Mouse (Mus musculus) intestine, postnatal 0 days (tissue): ENCODE measurements around the gene Gm19345. TPM values are rescaled to one million over a fixed set of nuclear protein-coding genes. Genes with fewer than 3 reads are reported as not detected.
A peak's percentile ranks its signal among the peaks of the same experiment; 100 is the strongest.

Source experiments
- ATAC-seq: fragments of 200-750 bp; cut with Nextera tagmentation; 2 replicates; pipeline ENCODE4 v1.8.0; 2017; ENCODE audit warnings: mild to moderate bottlenecking, moderate TSS enrichment, moderate library complexity
- H3K27ac ChIP-seq: fragments of 300-500 bp; sonication (generic); 2 replicates; pipeline ENCODE4 v1.5.1; 2014; ENCODE audit warnings: mild to moderate bottlenecking, low read depth, low read length, moderate library complexity
- H3K27me3 ChIP-seq: fragments of 300-500 bp; sonication (generic); replicated peaks from 2 replicates; pipeline ENCODE4 v1.6.1; 2014; ENCODE audit warnings: low read length, mixed read lengths; ENCODE audit not compliant: control insufficient read depth, insufficient read depth
- H3K36me3 ChIP-seq: fragments of 300-500 bp; sonication (generic); 2 replicates; pipeline ENCODE4 v1.6.1; 2014; ENCODE audit warnings: mild to moderate bottlenecking, moderate library complexity; ENCODE audit not compliant: control insufficient read depth, insufficient read depth
- H3K4me1 ChIP-seq: fragments of 300-500 bp; sonication (generic); replicated peaks from 2 replicates; pipeline ENCODE4 v1.6.1; 2014; ENCODE audit warnings: antibody characterized with exemption, low read length, mixed read lengths; ENCODE audit not compliant: control insufficient read depth, insufficient read depth
- H3K4me2 ChIP-seq: fragments of 300-500 bp; sonication (generic); replicated peaks from 2 replicates; pipeline ENCODE4 v1.6.1; 2014; ENCODE audit warnings: low read depth, mild to moderate bottlenecking, moderate library complexity
- H3K4me3 ChIP-seq: fragments of 300-500 bp; sonication (generic); 2 replicates; pipeline ENCODE4 v1.5.1; 2014; ENCODE audit warnings: low read depth, low read length
- H3K9ac ChIP-seq: fragments of 300-500 bp; sonication (generic); 2 replicates; pipeline ENCODE4 v1.6.1; 2014; ENCODE audit warnings: mild to moderate bottlenecking, low read depth, low read length
- H3K9me3 ChIP-seq: fragments of 300-500 bp; sonication (generic); 2 replicates; pipeline ENCODE4 v1.6.1; 2016; ENCODE audit warnings: mixed run types; ENCODE audit not compliant: control insufficient read depth
- CTCF ChIP-seq: sonication (generic); IDR thresholded peaks from 2 replicates; pipeline ENCODE4 v1.5.1; 2016; ENCODE audit warnings: low read depth, mild to moderate bottlenecking, control low read depth, antibody characterized with exemption, moderate library complexity
- WGBS: fragments of 180-500 bp; shearing (Covaris S2); extraction: QIAGEN DNeasy Blood & Tissue Kit; methylation state at CpG from one replicate; pipeline ENCODE4 v1.1.7; 2014; 5-methylcytosine and 5-hydroxymethylcytosine counted together
- polyA plus RNA-seq: library from polyadenylated mRNA; unstranded; fragments of >200 nt; fragmentation: Nextera tagmentation; extraction: Ambion mirVana; gene quantifications from 2 replicates; pipeline ENCODE4 v1.2.1, GENCODE M21; 2015

The Gm19345 gene
- polyA plus RNA-seq, 1 experiment from 2014 or later, result 0.39 TPM

DNA sequence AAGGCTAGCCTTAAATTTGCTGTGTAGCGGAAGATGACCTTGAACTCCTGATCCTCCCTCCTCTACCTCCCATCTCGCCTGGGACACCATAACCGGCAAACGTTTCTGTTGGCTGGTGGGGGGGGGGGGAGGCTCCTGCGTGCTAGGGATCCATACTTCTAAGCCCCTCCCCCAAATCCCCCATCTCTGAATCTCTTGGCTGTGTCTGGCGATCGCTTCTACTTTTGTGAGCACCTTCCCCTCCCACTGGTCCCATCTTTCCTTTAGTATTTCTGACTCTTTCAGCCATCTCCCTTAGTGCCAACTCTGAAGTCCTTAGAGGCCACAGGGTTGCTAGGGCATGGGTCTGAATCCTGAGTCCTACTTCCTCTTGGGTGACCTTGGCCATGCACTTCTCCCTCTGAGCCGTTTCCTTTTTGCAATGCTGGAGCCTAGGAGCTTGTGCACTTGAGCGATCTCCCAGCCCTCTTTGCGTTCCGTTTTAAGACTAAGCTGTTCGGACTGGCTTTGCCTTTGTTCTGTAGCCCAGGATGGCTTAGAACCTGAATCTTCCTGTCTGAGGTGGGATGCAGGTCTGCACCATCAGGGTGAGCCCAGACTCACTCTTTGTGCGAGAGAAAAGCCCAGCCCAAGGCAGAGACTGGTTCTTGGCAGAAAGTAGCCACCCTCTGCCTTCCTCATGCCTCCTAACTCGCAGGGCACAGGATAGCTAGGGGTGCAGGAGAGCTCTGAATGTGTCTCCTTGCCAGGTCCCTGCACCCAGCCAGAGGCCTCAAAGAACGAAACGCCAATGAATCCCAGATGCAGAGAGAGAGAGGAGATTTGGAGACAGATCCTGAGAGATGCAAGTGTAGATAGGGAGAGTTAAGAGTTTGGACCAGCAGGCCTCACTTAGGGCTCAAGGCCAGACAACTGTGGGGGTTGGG, 28.3 kb upstream of the Gm19345 start:
- no peak for TF ChIP-seq CTCF
- H3K9ac ChIP-seq, result 0 out of 2 replicates have a peak overlapping the region, but pooled peaks have one; percentile 12
- 0 out of 2 replicates have a peak overlapping the region, but pooled peaks have one; percentile 17 for H3K4me3 ChIP-seq
- no peaks in the 10 kb centered on the region; the same call in 1 of the 2 replicates for H3K36me3 ChIP-seq
- WGBS, result 21% methylated on average over 16 of the region's 16 CpGs
- ATAC-seq, result peak; percentile 7
- no peaks in the 10 kb centered on the region for H3K9me3 ChIP-seq
- peak overlapping the region; percentile 96 for H3K27ac ChIP-seq
- H3K4me1 ChIP-seq, result peaks cover 9% of the 10 kb centered on the region; the same call in 1 of the 2 replicates
- H3K27me3 ChIP-seq, result no peaks in the 10 kb centered on the region
- peak overlapping the region; percentile 98 for H3K4me2 ChIP-seq

DNA sequence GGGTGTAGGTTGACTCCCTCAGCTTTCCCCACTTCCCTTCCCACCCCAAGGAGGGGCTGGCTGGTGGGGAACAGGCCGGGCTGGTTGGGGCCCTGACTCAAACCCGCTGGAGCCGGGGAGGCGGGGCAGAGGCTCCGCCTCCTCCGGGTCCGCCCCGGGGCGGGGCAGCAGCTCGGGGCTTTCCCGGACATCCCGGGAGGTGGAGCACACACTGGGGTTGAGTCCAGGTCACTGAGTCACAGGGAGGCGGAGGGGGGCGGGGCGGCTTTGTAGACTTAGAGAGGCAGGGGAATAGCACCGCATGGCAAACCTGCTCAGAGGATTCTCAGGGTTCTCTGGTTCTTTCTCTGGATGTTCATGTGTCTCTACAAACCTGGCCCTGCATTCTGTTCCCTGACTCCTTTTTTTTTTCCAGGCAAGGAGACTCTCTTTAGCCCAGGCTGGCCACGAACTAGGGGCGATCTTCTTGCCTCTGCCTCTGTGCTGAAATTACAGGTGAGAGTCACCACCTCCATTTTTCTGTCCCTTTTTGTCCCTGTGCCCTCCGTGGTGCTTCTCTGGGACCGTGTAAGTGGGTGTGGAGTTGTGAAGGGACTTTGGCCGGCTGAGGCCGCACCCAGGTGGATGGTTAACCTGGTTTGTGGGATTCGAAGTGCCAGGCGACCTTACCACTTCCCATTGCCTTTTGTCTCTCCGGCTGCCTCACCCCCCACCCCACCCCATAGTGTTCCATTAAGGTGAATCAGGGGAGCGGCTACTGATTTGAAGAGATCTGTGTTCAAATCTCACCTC, 27.4 kb upstream of the Gm19345 start:
- H3K4me3 ChIP-seq, result 0 out of 2 replicates have a peak overlapping the region, but pooled peaks have one; percentile 17
- no peaks in the 10 kb centered on the region; the same call in 1 of the 2 replicates for H3K36me3 ChIP-seq
- H3K27ac ChIP-seq, result peak overlapping the region; percentile 96
- H3K9ac ChIP-seq, result 0 out of 2 replicates have a peak overlapping the region, but pooled peaks have one; percentile 12
- no peaks in the 10 kb centered on the region for H3K27me3 ChIP-seq
- TF ChIP-seq CTCF, result no peak
- ATAC-seq, result peak; percentile 91
- peak overlapping the region; percentile 98 for H3K4me2 ChIP-seq
- WGBS, result 11% methylated on average over 26 of the region's 26 CpGs
- no peaks in the 10 kb centered on the region for H3K9me3 ChIP-seq
- peaks cover 9% of the 10 kb centered on the region; the same call in 1 of the 2 replicates for H3K4me1 ChIP-seq

- H3K27ac ChIP-seq, result no peak overlapping the region
- no peaks in the 10 kb centered on the region for H3K9me3 ChIP-seq
- no peak overlapping the region for H3K4me2 ChIP-seq
- no peaks in the 10 kb centered on the region for H3K27me3 ChIP-seq
- H3K4me3 ChIP-seq, result no peak overlapping the region
- 55% methylated on average over 6 of the region's 6 CpGs for WGBS
- no peak overlapping the region for H3K9ac ChIP-seq
- peaks cover 9% of the 10 kb centered on the region; the same call in 1 of the 2 replicates for H3K4me1 ChIP-seq
- no peak for TF ChIP-seq CTCF
- H3K36me3 ChIP-seq, result no peaks in the 10 kb centered on the region
- no peak for ATAC-seq
These were observed 25.0 kb upstream of the Gm19345 start for GRCm38 (mm10) chr7:19826756-19827155.

DNA sequence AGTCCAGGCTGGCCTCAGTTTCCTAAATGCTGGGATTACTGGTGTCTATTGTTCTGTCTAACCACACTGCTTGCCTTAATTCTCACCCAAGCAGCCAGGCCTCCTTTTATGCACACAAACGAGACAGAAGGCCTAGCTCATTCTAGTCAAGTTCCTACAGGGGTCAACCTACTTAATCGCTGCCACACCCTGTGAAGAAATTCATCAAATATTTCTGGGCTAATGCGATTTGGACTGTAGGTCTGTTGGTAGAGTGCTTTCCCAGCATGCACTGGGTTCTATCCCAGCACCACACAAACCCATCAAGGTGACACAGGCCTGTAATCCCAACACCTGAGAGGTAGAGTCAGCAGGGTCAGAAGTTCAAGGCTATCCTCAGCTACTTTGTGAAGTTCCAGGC, 22.1 kb upstream of the Gm19345 start:
- no peaks in the 10 kb centered on the region for H3K27me3 ChIP-seq
- no peak overlapping the region for H3K4me2 ChIP-seq
- H3K4me1 ChIP-seq, result 0 out of 2 replicates have a peak, but pooled peaks cover 2% of the 10 kb centered on the region
- no peak overlapping the region for H3K27ac ChIP-seq
- WGBS, result 90% methylated on average over 3 of the region's 3 CpGs
- no peaks in the 10 kb centered on the region for H3K36me3 ChIP-seq
- TF ChIP-seq CTCF, result no peak
- no peak for ATAC-seq
- no peaks in the 10 kb centered on the region for H3K9me3 ChIP-seq
- H3K9ac ChIP-seq, result no peak overlapping the region
- H3K4me3 ChIP-seq, result no peak overlapping the region

- no peaks in the 10 kb centered on the region for H3K36me3 ChIP-seq
- WGBS, result 7% methylated on average over 13 of the region's 13 CpGs
- H3K9ac ChIP-seq, result no peak overlapping the region
- peak overlapping the region; percentile 28 for H3K4me2 ChIP-seq
- peak overlapping the region; percentile 4; the same call in 1 of the 2 replicates for H3K4me3 ChIP-seq
- no peak for TF ChIP-seq CTCF
- no peaks in the 10 kb centered on the region for H3K27me3 ChIP-seq
- H3K9me3 ChIP-seq, result no peaks in the 10 kb centered on the region
- H3K4me1 ChIP-seq, result 0 out of 2 replicates have a peak, but pooled peaks cover 2% of the 10 kb centered on the region
- peak; percentile 83 for ATAC-seq
- H3K27ac ChIP-seq, result peak overlapping the region; percentile 78
These were observed 21.1 kb upstream of the Gm19345 start for GRCm38 (mm10) chr7:19830682-19831156.
